Mouse (Mus musculus): ENCODE results near the gene Galc. TPM values are rescaled to one million over a fixed set of nuclear protein-coding genes. Genes with fewer than 3 reads are reported as not detected.

Galc gene
- polyA plus RNA-seq, 1 experiment from 2014 or later, result 12.4 TPM

DNA sequence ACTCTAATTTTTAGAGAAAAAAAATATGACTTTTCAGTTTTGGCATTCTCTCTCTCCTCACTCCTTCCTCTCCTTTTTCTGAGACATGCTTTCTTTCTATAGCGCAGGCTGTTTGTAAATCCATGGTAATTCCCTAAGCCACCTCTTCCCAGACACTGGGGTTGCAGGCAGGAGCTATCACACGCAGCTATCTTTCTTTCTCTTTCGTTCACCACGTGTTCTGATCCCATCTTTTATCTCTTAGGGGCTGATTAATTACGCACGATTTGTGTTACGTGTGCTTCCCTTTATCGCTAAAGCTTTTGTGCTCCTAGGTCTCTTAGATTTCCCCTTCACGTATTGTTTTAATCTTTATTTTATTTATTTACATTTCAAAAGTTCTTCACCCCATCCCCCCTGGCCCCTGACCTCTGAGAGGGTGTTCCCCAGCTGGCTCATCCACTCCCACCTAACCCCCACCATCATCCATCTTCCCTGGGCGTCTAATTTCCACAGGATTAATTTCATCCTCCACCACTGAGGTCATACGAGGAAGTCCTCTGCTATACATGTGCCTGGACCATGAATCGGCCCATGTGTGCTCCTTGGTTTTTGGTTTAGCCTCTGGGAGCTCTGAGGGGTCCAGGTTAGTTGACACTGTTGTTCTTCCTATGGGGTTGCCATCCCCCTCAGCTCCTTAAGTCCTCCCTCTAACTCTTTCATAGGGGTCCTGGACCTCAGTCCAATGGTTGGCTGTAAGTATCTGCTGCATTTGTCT lies 11.7 kb upstream of the Galc start:
- DNase-seq (ENCODE audit: low spot score), result no peak
- WGBS, result 64% methylated on average over 12 of the region's 12 CpGs
- Histone ChIP-seq H3K27me3 (replicated peaks; ENCODE audit: low read depth, poor library complexity, severe bottlenecking) (no peaks in the 10 kb centered on the region), H3K36me3 (replicated peaks) (no peaks in the 10 kb centered on the region), H3K9me3 (no peaks in the 10 kb centered on the region), H3K4me1 (peaks cover 4% of the 10 kb centered on the region; the same call in 1 of the 2 replicates), H3K4me3 (no peak overlapping the region), H3K27ac (replicated peaks) (no peak overlapping the region)

DNA sequence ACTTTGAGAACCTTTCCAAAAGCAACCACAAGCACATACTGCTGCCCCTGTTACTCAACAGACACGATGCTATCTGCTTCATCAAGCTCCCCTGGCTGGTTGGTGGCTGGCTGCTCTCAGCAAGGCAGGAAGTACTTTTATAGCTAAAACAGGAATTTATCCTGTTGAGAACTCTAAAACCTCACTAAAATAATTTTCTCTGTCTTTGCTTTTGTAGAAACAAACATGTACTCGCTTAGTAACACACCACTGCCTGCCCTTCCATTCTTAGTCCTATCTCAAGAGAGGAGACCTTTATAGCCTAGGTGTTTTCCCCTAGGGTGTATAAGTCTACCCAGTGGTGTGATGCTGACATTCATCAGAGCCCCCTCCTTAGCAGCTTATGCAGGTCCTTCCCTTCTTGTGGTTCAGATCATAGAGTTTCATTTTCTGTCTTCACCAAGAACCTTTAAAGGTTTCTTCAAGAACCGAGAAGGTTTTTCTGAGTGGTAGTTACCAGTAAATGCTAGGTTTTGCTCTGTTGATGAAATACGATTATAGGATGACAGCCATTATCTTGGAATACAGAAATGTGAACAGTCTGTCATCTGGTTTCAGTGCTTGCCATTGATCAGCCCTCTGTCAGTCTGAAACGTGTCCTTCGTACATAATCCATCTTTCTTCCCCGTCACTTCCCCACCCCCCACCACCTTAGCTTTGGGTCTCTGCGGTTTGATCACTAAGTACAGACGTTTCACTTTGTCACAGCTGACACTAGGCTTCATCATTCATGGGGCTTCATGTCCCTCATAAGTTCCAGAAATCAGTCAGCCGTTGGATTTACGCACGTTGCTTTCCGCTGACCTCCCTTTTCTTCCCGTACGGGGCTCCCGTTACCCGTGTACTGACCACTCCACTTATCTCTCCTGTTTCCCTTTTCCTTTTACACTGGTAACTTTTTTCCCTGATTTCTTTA lies 10.8 kb upstream of the Galc start:
- peaks cover 4% of the 10 kb centered on the region; the same call in 1 of the 2 replicates for H3K4me1 ChIP-seq
- H3K27ac ChIP-seq (replicated peaks), result no peak overlapping the region
- DNase-seq (ENCODE audit: low spot score), result no peak
- H3K9me3 ChIP-seq, result no peaks in the 10 kb centered on the region
- 83% methylated on average over 17 of the region's 17 CpGs for WGBS
- H3K27me3 ChIP-seq (replicated peaks; ENCODE audit: low read depth, poor library complexity, severe bottlenecking), result no peaks in the 10 kb centered on the region
- no peaks in the 10 kb centered on the region for H3K36me3 ChIP-seq (replicated peaks)
- H3K4me3 ChIP-seq, result no peak overlapping the region

DNA sequence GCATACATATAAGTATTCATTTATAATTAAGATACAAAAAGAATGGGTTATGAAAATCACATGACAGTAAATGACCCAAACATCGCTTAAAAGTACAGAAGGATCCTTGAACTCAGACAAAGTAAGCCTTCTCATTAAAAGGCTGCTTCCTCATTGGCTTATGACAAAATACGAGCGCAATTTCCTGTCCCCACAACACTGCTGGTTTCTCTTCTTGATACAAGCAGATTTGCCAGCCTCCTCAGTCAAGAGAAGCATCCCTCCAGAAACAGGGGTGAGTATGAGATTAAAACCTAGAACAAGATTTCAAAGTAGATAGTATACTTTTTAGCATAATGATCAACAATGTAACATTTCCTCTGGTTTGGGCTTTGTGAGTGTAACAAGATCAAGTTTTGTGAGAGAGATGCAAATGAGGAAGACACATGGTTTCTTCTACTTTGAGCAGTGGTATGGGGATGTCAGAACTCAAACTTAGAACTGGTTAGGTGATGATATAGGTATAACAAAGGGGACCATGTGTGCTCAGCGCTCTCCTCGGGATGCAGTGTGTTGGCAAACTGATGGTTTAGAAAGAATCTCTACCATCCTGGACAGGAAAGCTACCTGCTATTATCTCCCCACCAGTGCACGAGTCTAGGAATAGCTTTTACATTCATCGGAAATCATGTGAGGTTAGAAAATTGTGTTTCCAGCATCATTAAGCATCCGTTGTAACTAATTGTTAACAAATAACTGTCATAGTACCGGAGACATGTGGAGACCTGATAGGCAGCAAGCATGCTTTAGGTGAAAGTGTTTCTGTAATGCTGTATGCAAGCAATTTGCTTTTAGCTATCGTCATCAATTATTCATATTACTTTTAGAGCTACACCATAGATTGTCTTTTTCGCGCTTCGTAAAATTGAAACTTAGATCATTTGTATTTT lies 9.4 kb upstream of the Galc start, which contains the start of gene Gpr65:
TSS of gene Gpr65 (plus strand) at position 195 of the 929 bp plus-strand sequence.
- DNase-seq (ENCODE audit: low spot score), result no peak
- Histone ChIP-seq H3K4me1 (peaks cover 4% of the 10 kb centered on the region; the same call in 1 of the 2 replicates), H3K4me3 (no peak within 1 kb of the TSS), H3K36me3 (replicated peaks) (no peaks in the 10 kb centered on the region), H3K9me3 (no peaks in the 10 kb centered on the region), H3K27me3 (replicated peaks; ENCODE audit: low read depth, poor library complexity, severe bottlenecking) (no peaks in the 10 kb centered on the region), H3K27ac (replicated peaks) (no peak within 1 kb of the TSS)
- 91% methylated on average over 13 of the region's 13 CpGs for WGBS

DNA sequence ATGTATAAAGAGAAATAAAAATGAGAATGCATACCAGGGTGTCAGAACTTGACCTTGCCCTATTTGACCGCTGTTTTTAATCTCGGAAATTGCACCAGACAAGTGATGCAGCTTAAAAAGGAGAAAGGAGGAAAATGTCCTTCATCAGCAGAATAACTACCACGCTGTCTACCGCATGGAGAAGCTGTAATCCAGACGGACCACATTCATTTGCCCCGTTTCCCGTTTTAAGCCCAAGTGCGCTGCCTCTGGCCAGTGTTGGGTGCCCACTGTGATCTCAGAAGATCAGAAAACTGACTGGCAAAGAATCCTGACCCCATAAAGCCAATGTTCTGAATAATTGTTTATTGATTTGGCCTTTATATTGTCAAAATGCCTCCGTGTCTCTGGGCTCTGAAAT lies 6.4 kb upstream of the Galc start:
- DNase-seq (ENCODE audit: low spot score), result no peak
- no peak overlapping the region for H3K4me3 ChIP-seq
- H3K9me3 ChIP-seq, result no peaks in the 10 kb centered on the region
- H3K27me3 ChIP-seq (replicated peaks; ENCODE audit: low read depth, poor library complexity, severe bottlenecking), result no peaks in the 10 kb centered on the region
- no peaks in the 10 kb centered on the region for H3K36me3 ChIP-seq (replicated peaks)
- H3K27ac ChIP-seq (replicated peaks), result no peak overlapping the region
- H3K4me1 ChIP-seq, result no peaks in the 10 kb centered on the region
- 87% methylated on average over 9 of the region's 9 CpGs for WGBS

DNA sequence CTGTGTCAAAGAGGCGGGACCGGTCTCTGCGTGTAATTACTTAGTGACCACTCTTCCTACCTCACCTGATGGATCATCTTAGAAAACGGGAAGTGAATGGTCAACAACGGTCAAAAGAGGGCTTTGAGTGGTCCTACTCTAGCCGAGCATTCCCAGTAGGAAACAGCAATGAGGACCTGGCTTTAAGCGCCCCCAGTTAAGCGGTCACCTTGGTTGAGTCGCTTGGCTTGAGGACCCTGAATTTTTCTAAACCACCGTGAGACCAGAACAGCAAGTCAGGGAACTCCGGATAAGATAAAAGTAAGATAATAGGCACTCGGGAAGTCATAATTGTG lies 226 bp upstream of the Galc start:
- peaks cover 5% of the 10 kb centered on the region; the same call in 1 of the 2 replicates for H3K36me3 ChIP-seq (replicated peaks)
- DNase-seq (ENCODE audit: low spot score), result no peak
- WGBS, result 5% methylated on average over 12 of the region's 12 CpGs
- H3K4me3 ChIP-seq, result peak overlapping the region; percentile 85
- H3K27ac ChIP-seq (replicated peaks), result peak overlapping the region; percentile 99
- H3K4me1 ChIP-seq, result peaks cover 16% of the 10 kb centered on the region
- H3K9me3 ChIP-seq, result no peaks in the 10 kb centered on the region
- no peaks in the 10 kb centered on the region for H3K27me3 ChIP-seq (replicated peaks; ENCODE audit: low read depth, poor library complexity, severe bottlenecking)

DNA sequence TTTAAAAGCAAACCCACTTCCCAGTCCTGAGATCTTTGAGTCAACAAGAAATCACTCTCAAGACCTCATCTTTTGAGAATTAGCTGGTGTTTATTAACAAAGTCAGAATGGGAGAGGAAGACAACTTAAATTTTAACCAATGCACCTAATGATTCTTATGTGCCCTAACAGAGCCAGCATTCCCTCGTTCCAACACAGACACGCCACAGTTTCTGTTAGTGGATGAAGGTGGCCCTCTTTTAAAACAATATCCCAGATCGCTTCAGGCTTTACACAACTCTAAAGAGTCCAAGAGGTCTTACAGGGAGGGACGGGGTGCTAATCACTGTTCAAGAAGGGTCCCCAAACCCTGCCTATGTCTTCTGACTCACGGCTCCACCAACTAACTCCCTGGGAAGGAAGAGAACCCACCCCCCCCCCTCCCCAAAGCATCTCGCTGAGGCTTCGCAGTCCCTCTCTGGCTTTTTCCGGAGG lies 851 bp downstream of the Galc start:
- no peak for DNase-seq (ENCODE audit: low spot score)
- Histone ChIP-seq H3K27ac (replicated peaks) (peak overlapping the region; percentile 99), H3K36me3 (replicated peaks) (peaks cover 8% of the 10 kb centered on the region), H3K9me3 (no peaks in the 10 kb centered on the region), H3K4me1 (peaks cover 16% of the 10 kb centered on the region), H3K4me3 (peak overlapping the region; percentile 85), H3K27me3 (replicated peaks; ENCODE audit: low read depth, poor library complexity, severe bottlenecking) (no peaks in the 10 kb centered on the region)
- under 1% methylated on average over 8 of the region's 8 CpGs for WGBS

DNA sequence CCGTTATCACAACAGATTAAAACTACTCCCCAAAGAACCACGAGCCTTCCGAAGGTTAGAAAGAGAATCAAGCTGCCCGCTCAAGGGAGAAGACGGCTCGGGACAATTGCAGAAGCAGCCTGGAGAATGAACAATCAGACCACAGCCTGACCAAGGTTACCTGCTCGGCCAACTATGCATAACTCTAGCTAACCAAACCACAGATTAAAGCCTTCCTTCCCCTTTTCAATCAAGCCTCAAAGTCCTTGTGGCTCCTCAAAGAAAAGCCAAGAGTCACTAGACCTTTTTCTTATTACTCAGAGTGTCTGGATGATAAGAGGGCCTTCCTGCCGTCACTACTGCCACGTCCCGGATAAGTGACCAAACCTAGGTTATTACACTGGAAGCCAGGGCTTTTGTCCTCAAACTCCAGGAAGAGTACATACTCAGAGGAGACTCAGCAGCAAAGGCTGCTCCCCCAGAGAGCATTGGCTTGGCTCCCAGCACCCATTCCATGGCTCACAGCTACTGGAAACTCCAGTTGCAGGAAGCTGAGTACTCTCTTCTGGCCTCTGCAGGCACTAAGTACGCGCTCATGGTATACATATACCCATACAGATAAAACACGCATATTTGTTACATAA lies 3.8 kb downstream of the Galc start:
- peaks cover 16% of the 10 kb centered on the region for H3K4me1 ChIP-seq
- WGBS, result 90% methylated on average over 13 of the region's 13 CpGs
- DNase-seq (ENCODE audit: low spot score), result no peak
- H3K36me3 ChIP-seq (replicated peaks), result peaks cover 22% of the 10 kb centered on the region
- H3K4me3 ChIP-seq, result no peak overlapping the region
- no peaks in the 10 kb centered on the region for H3K27me3 ChIP-seq (replicated peaks; ENCODE audit: low read depth, poor library complexity, severe bottlenecking)
- H3K9me3 ChIP-seq, result no peaks in the 10 kb centered on the region
- no peak overlapping the region for H3K27ac ChIP-seq (replicated peaks)

DNA sequence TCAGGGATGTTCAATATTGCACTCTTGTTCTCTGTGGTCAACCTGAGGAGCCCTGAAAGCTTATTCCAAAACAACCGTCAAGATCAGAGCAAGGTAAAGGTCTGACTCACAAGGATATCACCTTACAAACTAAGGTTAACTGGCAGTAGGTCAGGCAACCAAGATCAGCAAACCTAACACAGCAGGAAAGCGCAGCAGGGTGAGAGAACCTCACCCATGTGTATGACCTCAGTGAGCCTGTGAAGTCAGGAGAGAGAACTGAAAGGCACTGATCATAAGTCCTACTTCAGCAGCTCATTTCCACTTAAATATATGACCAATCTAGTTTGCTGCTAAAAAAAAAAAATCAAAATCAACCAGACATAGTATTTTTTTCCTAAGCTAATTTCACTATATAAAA lies 6.8 kb downstream of the Galc start:
- 58% methylated on average over 2 of the region's 2 CpGs for WGBS
- H3K36me3 ChIP-seq (replicated peaks), result peaks cover 28% of the 10 kb centered on the region
- no peak overlapping the region for H3K4me3 ChIP-seq
- no peak for DNase-seq (ENCODE audit: low spot score)
- H3K27ac ChIP-seq (replicated peaks), result no peak overlapping the region
- no peaks in the 10 kb centered on the region for H3K27me3 ChIP-seq (replicated peaks; ENCODE audit: low read depth, poor library complexity, severe bottlenecking)
- H3K9me3 ChIP-seq, result no peaks in the 10 kb centered on the region
- peaks cover 3% of the 10 kb centered on the region for H3K4me1 ChIP-seq

DNA sequence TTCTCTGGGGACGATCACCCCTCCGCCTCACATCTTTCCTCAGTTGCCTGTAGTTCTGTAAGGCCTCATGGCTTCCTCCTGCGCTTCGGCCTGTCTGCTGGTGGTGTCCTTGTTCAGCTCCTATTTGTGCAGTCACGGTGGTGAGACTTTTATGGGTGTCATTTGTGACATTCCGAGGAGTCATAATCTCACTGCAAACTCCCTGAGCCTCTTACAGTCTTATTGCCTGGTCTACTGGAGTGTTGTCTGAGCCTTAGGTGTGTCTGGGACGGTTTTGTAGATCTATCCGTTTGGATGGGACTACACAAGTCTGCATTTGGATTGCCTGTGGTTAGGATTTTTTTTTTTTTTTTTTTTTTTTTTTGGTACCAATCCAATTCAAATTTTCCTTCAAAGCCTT lies 8.9 kb downstream of the Galc start:
- Histone ChIP-seq H3K27ac (replicated peaks) (no peak overlapping the region), H3K9me3 (no peaks in the 10 kb centered on the region), H3K4me3 (no peak overlapping the region), H3K36me3 (replicated peaks) (peaks cover 29% of the 10 kb centered on the region), H3K27me3 (replicated peaks; ENCODE audit: low read depth, poor library complexity, severe bottlenecking) (no peaks in the 10 kb centered on the region), H3K4me1 (no peaks in the 10 kb centered on the region)
- 91% methylated on average over 8 of the region's 8 CpGs for WGBS
- no peak for DNase-seq (ENCODE audit: low spot score)

DNA sequence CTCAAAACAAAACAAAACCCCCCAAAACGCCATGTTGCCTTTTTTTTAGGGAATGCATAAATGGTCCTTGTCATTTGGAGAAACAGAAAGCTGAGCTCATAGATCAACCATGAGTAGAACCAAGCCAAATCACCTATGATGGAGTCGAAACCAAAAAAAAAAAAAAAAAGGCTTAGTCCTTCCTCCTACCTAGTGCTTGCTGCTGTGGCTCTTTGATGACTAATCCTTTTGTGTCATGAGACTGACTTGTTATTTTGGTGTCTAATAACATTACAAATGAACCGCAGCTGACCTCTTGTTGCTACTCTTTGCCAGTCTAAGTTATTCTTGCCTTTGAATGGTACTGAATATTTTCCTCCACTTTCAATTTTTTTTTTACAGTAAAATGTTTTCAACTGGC lies 9.6 kb downstream of the Galc start:
- Histone ChIP-seq H3K27ac (replicated peaks) (no peak overlapping the region), H3K4me3 (no peak overlapping the region), H3K36me3 (replicated peaks) (peaks cover 31% of the 10 kb centered on the region), H3K4me1 (no peaks in the 10 kb centered on the region), H3K27me3 (replicated peaks; ENCODE audit: low read depth, poor library complexity, severe bottlenecking) (no peaks in the 10 kb centered on the region), H3K9me3 (no peaks in the 10 kb centered on the region)
- WGBS, result 74% methylated on average over 3 of the region's 3 CpGs
- no peak for DNase-seq (ENCODE audit: low spot score)

DNA sequence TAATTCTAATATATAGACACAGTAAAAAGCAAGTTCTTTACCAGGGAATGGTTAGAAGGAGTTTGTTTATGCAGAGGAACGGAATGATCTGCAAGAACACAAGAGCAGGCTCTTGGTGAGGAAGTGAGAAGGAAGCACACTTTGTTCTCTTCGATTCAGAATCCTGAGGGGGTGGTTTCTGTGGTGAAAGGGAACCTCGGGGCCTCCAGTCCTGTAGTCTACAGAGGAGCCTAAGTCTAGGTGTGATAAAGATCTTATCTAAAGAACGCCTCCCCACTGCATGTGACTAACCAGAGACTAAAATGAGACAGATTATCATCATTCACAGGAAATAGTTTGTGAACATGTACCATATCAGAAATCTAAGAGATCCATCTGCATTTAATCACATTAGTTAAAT lies 12.4 kb downstream of the Galc start:
- no peak overlapping the region for H3K4me3 ChIP-seq
- H3K4me1 ChIP-seq, result no peaks in the 10 kb centered on the region
- no peak for DNase-seq (ENCODE audit: low spot score)
- no peaks in the 10 kb centered on the region for H3K27me3 ChIP-seq (replicated peaks; ENCODE audit: low read depth, poor library complexity, severe bottlenecking)
- H3K27ac ChIP-seq (replicated peaks), result no peak overlapping the region
- no peaks in the 10 kb centered on the region for H3K9me3 ChIP-seq
- H3K36me3 ChIP-seq (replicated peaks), result peaks cover 24% of the 10 kb centered on the region
- 78% methylated on average over 4 of the region's 4 CpGs for WGBS
